Mouse (Mus musculus) CH12.LX (cell line): ENCODE measurements at regions not wholly inside any gene's neighbourhood (a gene's known extent, or its start where the extent isn't known, plus 50 kb on each side); places are given as distances from the start of the nearest gene placed in this dataset.

ENCODE experiments used
- DNase-seq: peaks from one replicate; pipeline ENCODE4 v3.0.0-alpha.2; 2013; ENCODE audit errors: extremely low read depth
- H3K27ac ChIP-seq: 2 replicates; pipeline ENCODE4 v1.5.1; 2012; ENCODE audit warnings: low read depth, mild to moderate bottlenecking, control low read depth, moderate library complexity; ENCODE audit not compliant: insufficient read depth
- H3K27me3 ChIP-seq: replicated peaks from 2 replicates; pipeline ENCODE3; 2012; ENCODE audit warnings: inconsistent platforms
- H3K36me3 ChIP-seq, 2 experiments: replicated peaks in 1 of 2; 2 replicates each; pipeline versions ENCODE3 to v1.6.1; 2012; ENCODE audit warnings: inconsistent platforms in 1 of 2, low read length in 1 of 2, mild to moderate bottlenecking in 1 of 2, mixed read lengths in 1 of 2, moderate library complexity in 1 of 2; ENCODE audit not compliant: control insufficient read depth in 1 of 2, insufficient read depth in 1 of 2
- H3K4me1 ChIP-seq, 2 experiments: 2 replicates each; pipeline ENCODE4 v1.6.1; 2012; ENCODE audit warnings: inconsistent platforms in 1 of 2, moderate library complexity in 1 of 2; ENCODE audit not compliant: insufficient read depth in 2 of 2, control insufficient read depth in 1 of 2
- H3K4me2 ChIP-seq: 2 replicates; pipeline ENCODE4 v1.6.1; 2012; ENCODE audit warnings: low read depth, mild to moderate bottlenecking, control low read depth; ENCODE audit not compliant: poor library complexity, insufficient read depth, severe bottlenecking
- H3K4me3 ChIP-seq, 3 experiments: fragments of 150-350 bp in 1 of 3; sonication (generic) in 1 of 3; replicated peaks in 1 of 3; 2 replicates each; pipeline versions ENCODE3 to v1.5.1; 2011 to 2012; ENCODE audit warnings: low read depth in 2 of 3, low read length in 2 of 3, mild to moderate bottlenecking in 2 of 3, moderate library complexity in 2 of 3, control low read depth in 1 of 3, improper control_type of control experiment in 1 of 3, inconsistent platforms in 1 of 3, mixed read lengths in 1 of 3; ENCODE audit not compliant: poor library complexity in 1 of 3
- H3K79me2 ChIP-seq: replicated peaks from 2 replicates; pipeline ENCODE4 v1.6.1; 2012; ENCODE audit warnings: mild to moderate bottlenecking, moderate library complexity; ENCODE audit not compliant: control insufficient read depth, poor library complexity, insufficient read depth, severe bottlenecking; ENCODE audit errors: extremely low read depth
- H3K9ac ChIP-seq: 2 replicates; pipeline ENCODE4 v1.6.1; 2012; ENCODE audit warnings: low read depth, mild to moderate bottlenecking, control low read depth, moderate library complexity; ENCODE audit not compliant: insufficient read depth
- H3K9me3 ChIP-seq: replicated peaks from 2 replicates; pipeline ENCODE3; 2012; ENCODE audit warnings: low read length, inconsistent platforms, mixed read lengths
- BHLHE40 ChIP-seq: IDR thresholded peaks from 2 replicates; pipeline ENCODE4 v1.6.1; 2011; ENCODE audit warnings: mild to moderate bottlenecking, low read depth, low read length, improper control_type of control experiment
- CHD1 ChIP-seq: IDR thresholded peaks from 2 replicates; pipeline ENCODE4 v1.6.1; 2012; ENCODE audit warnings: low read depth, low read length, improper control_type of control experiment, inconsistent platforms
- CHD2 ChIP-seq: IDR thresholded peaks from 2 replicates; pipeline ENCODE4 v1.6.1; 2011; ENCODE audit warnings: low read length, improper control_type of control experiment
- CTCF ChIP-seq, 2 experiments: IDR thresholded peaks in 1 of 2; conservative IDR thresholded peaks in 1 of 2; 2 replicates each; pipeline ENCODE4 v1.5.1; 2011 to 2012; ENCODE audit warnings: low read depth in 2 of 2, low read length in 2 of 2, improper control_type of control experiment in 1 of 2, inconsistent platforms in 1 of 2, mild to moderate bottlenecking in 1 of 2, moderate library complexity in 1 of 2
- EP300 ChIP-seq: IDR thresholded peaks from 2 replicates; pipeline ENCODE4 v1.6.1; 2011; ENCODE audit warnings: low read length, improper control_type of control experiment
- GABPA ChIP-seq: IDR thresholded peaks from 2 replicates; pipeline ENCODE4 v1.6.1; 2012; ENCODE audit warnings: low read depth, low read length, improper control_type of control experiment, inconsistent platforms; ENCODE audit not compliant: insufficient replicate concordance
- HCFC1 ChIP-seq: IDR thresholded peaks from 2 replicates; pipeline ENCODE4 v1.6.1; 2012; ENCODE audit warnings: low read depth, mild to moderate bottlenecking, inconsistent platforms, low read length, improper control_type of control experiment
- IRF4 ChIP-seq: IDR thresholded peaks from 2 replicates; pipeline ENCODE4 v1.6.1; 2014; ENCODE audit warnings: low read depth, mild to moderate bottlenecking, inconsistent platforms, low read length, improper control_type of control experiment
- JUN ChIP-seq: IDR thresholded peaks from 2 replicates; pipeline ENCODE4 v1.6.1; 2011; ENCODE audit warnings: low read depth, mild to moderate bottlenecking, low read length, improper control_type of control experiment, moderate library complexity; ENCODE audit not compliant: insufficient read depth
- JUND ChIP-seq: conservative IDR thresholded peaks from 2 replicates; pipeline ENCODE4 v1.6.1; 2011; ENCODE audit warnings: low read depth, low read length, improper control_type of control experiment
- KAT2A ChIP-seq: IDR thresholded peaks from 2 replicates; pipeline ENCODE4 v1.6.1; 2012; ENCODE audit warnings: low read length, improper control_type of control experiment, inconsistent platforms; ENCODE audit not compliant: insufficient replicate concordance
- MAFK ChIP-seq: IDR thresholded peaks from 2 replicates; pipeline ENCODE4 v1.6.1; 2011; ENCODE audit warnings: low read length, improper control_type of control experiment; ENCODE audit not compliant: insufficient replicate concordance
- MAZ ChIP-seq: IDR thresholded peaks from 2 replicates; pipeline ENCODE4 v1.6.1; 2012; ENCODE audit warnings: low read depth, mild to moderate bottlenecking, inconsistent platforms, low read length, improper control_type of control experiment, moderate library complexity
- MEF2A ChIP-seq: IDR thresholded peaks from 2 replicates; pipeline ENCODE4 v1.6.1; 2014; ENCODE audit warnings: low read depth, mild to moderate bottlenecking, inconsistent platforms, low read length, improper control_type of control experiment, borderline replicate concordance
- NRF1 ChIP-seq: IDR thresholded peaks from 2 replicates; pipeline ENCODE4 v1.6.1; 2014; ENCODE audit warnings: low read depth, mild to moderate bottlenecking, inconsistent platforms, low read length, improper control_type of control experiment, moderate library complexity
- PAX5 ChIP-seq: IDR thresholded peaks from 2 replicates; pipeline ENCODE4 v1.6.1; 2012; ENCODE audit warnings: low read length, inconsistent platforms, mixed read lengths
- RAD21 ChIP-seq: IDR thresholded peaks from 2 replicates; pipeline ENCODE4 v1.6.1; 2011; ENCODE audit warnings: low read depth, mild to moderate bottlenecking, low read length, improper control_type of control experiment, moderate library complexity
- RCOR1 ChIP-seq: conservative IDR thresholded peaks from 2 replicates; pipeline ENCODE4 v1.6.1; 2012; ENCODE audit warnings: low read depth, mild to moderate bottlenecking, inconsistent platforms, low read length, improper control_type of control experiment
- SIN3A ChIP-seq: IDR thresholded peaks from 2 replicates; pipeline ENCODE4 v1.6.1; 2012; ENCODE audit warnings: low read length, improper control_type of control experiment, inconsistent platforms
- UBTF ChIP-seq: IDR thresholded peaks from 2 replicates; pipeline ENCODE4 v1.6.1; 2012; ENCODE audit warnings: low read depth, mild to moderate bottlenecking, inconsistent platforms, low read length, improper control_type of control experiment, moderate library complexity
- ZC3H11A ChIP-seq: IDR thresholded peaks from 2 replicates; pipeline ENCODE4 v1.6.1; 2012; ENCODE audit warnings: low read depth, mild to moderate bottlenecking, inconsistent platforms, low read length, improper control_type of control experiment
- ZNF384 ChIP-seq: IDR thresholded peaks from 2 replicates; pipeline ENCODE4 v1.6.1; 2012; ENCODE audit warnings: low read depth, low read length, improper control_type of control experiment, inconsistent platforms
- dilution Hi-C: fragments of 300-500 bp; cut with MboI; formaldehyde crosslinking; loops from 2 replicates; pipeline ENCODE4 v1.14.3; 2020; ENCODE audit warnings: low sequenced_read_pairs; ENCODE audit not compliant: extremely low pct_unique_long_range_greater_than_20kb, extremely low pct_ligation_motif_present
- in situ Hi-C: fragments of 300-500 bp; cut with MboI; formaldehyde crosslinking; loops from 3 replicates; pipeline ENCODE4 v1.14.3; 2019; ENCODE audit warnings: low sequenced_read_pairs, low pct_ligation_motif_present, low pct_unique_long_range_greater_than_20kb, mixed read lengths

DNA sequence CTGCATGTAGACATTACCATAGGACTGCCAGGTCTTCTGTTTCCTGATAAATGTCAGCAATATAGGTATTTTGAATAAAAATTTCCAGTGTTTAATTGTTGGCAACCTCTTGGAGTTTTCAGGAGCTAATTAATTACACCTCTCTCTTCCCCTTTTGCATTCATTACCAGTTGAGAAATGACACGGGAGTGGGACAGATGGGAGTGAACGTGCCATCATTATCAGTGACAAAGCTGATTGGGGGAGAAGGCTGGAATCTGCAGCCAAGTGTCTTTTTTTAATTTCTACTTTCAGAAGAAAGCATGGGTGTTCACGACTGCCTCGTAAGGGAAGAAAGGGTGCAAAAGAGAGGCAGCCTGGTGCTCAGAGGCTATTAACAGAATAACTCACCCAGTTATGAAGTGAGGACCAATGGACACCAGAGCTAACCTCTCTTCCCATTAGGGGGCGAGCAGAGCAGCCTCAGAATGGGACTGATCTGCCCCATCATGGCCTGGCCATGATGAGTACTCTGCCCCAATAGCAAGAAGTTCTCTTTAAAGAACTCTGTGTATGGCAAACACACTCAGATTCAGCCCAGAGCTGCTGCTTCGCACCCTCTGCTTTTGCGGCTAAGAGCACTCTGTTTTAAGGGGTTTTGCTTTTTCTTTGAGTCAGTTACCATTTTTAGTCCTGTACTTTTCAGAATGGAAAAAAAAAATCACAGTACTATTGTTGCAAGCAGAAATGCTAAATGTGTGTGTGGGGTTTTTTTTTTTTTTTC is 55.1 kb upstream of the Spdl1 start (continued):
- no peak for TF ChIP-seq PAX5
- TF ChIP-seq JUND, result peak; percentile 96
- TF ChIP-seq RAD21, result peak; percentile 41
- TF ChIP-seq CTCF (conservative IDR thresholded peaks at IDR 0.05 in 1 of 2, IDR thresholded peaks at IDR 0.05 in 1 of 2; ENCODE audit: low read depth in 2 of 2, low read length in 2 of 2), result peak in 1 of 2 experiments; percentile 60; a peak in 2 of 4 replicates
- TF ChIP-seq MAZ, result peak; percentile 90
- TF ChIP-seq SIN3A, result peak; percentile 72; the same call in 1 of the 2 replicates
- 0 out of 2 replicates have a peak, but pooled peaks have one; percentile 63 for TF ChIP-seq KAT2A
- peak; percentile 10; the same call in 1 of the 2 replicates for TF ChIP-seq ZC3H11A
- TF ChIP-seq CHD1, result peak; percentile 88

DNA sequence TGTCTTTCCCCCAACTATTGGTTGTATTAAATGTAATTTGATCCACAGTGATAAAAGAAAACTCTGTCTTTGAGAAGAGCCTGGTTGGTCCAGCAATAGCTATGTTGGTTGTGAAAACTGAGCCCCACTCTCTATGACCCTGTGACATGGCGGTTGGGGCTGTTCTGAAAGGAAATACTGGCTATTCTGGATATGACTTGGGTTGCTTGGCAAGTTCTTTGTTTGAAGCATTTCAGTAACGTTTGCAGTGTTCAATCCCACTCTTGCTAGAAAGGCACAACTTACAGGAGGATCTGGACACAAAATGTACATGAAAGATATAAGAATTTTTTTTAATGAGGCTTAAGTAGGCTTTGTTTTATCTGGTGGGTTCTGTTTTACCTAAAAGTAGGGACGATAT is 54.1 kb upstream of the Spdl1 start:
- no peak overlapping the region; the same call in 1 of the 2 replicates for H3K9ac ChIP-seq
- H3K79me2 ChIP-seq, result no peaks in the 10 kb centered on the region
- H3K27ac ChIP-seq, result no peak overlapping the region
- no peak for TF ChIP-seq KAT2A
- TF ChIP-seq NRF1, result no peak
- peak; percentile 23; the same call in 1 of the 2 replicates for TF ChIP-seq ZNF384
- 0 out of 2 replicates have a peak, but pooled peaks have one; percentile 37 for TF ChIP-seq MEF2A
- TF ChIP-seq BHLHE40, result peak; percentile 36; the same call in 1 of the 2 replicates
- peak; percentile 87 for TF ChIP-seq IRF4
- no peak for TF ChIP-seq GABPA
- no peak for TF ChIP-seq MAFK
- no peak for TF ChIP-seq MAZ
- 0 out of 2 replicates have a peak, but pooled peaks have one; percentile 56 for TF ChIP-seq RCOR1
- peak; percentile 58; the same call in 1 of the 2 replicates for TF ChIP-seq EP300
- peak; percentile 26; the same call in 1 of the 2 replicates for TF ChIP-seq CHD2
- no peak for TF ChIP-seq HCFC1
- no peak for TF ChIP-seq UBTF
- peak; percentile 38; the same call in 1 of the 2 replicates for TF ChIP-seq JUN
- TF ChIP-seq JUND, result peak; percentile 39; the same call in 1 of the 2 replicates
- H3K4me3 ChIP-seq, result no peak overlapping the region
- no peaks in the 10 kb centered on the region for H3K36me3 ChIP-seq
- no peaks in the 10 kb centered on the region for H3K27me3 ChIP-seq
- no peaks in the 10 kb centered on the region for H3K9me3 ChIP-seq
- H3K4me2 ChIP-seq, result no peak overlapping the region
- in situ Hi-C loops, result loop anchor here (25.0 kb wide), 2 partner anchors 200 to 800 kb away; no protein-coding TSS in a partner anchor
- no peak for DNase-seq
- dilution Hi-C loops, result no loop called here
- H3K4me1 ChIP-seq, result peaks cover 24 to 54% of the 10 kb centered on the region in 2 experiments
